Mouse (Mus musculus) lung, postnatal 36 days (tissue): ENCODE measurements around the gene Ammecr1.

Experiments
- DNase-seq: peaks from one replicate; pipeline ENCODE4 v3.0.0; 2022; ENCODE audit warnings: mixed read lengths

The Ammecr1 gene

GRCm38 (mm10) chrX:142966008-142966966 is at the start of gene Ammecr1:
TSS of gene Ammecr1 (minus strand) at chrX:142966728.
- peak; percentile 73 for DNase-seq

- no peak for DNase-seq
Measured at GRCm38 (mm10) chrX:143014118-143014517, 47.6 kb upstream of the Ammecr1 start.

- no peak for DNase-seq
Measured at GRCm38 (mm10) chrX:143012334-143012733, 45.8 kb upstream of the Ammecr1 start.

GRCm38 (mm10) chrX:143011865-143012264 is 45.3 kb upstream of the Ammecr1 start:
- DNase-seq: no peak

- no peak for DNase-seq
Measured at GRCm38 (mm10) chrX:143004131-143004846, 37.8 kb upstream of the Ammecr1 start.

- no peak for DNase-seq
Measured at GRCm38 (mm10) chrX:142997214-142997613, 30.7 kb upstream of the Ammecr1 start.

- DNase-seq: no peak
Measured at GRCm38 (mm10) chrX:142994514-142994913, 28.0 kb upstream of the Ammecr1 start.

- no peak for DNase-seq
Measured at GRCm38 (mm10) chrX:142984170-142984569, 17.6 kb upstream of the Ammecr1 start.

GRCm38 (mm10) chrX:142983638-142984037 is 17.1 kb upstream of the Ammecr1 start:
- DNase-seq: no peak

- DNase-seq: no peak
Measured at GRCm38 (mm10) chrX:142981530-142982130, 15.1 kb upstream of the Ammecr1 start.

GRCm38 (mm10) chrX:142980855-142981529 is 14.5 kb upstream of the Ammecr1 start:
- DNase-seq: no peak

GRCm38 (mm10) chrX:142979224-142979623 is 12.7 kb upstream of the Ammecr1 start:
- DNase-seq: no peak

GRCm38 (mm10) chrX:142972443-142972970 is 6.0 kb upstream of the Ammecr1 start:
- no peak for DNase-seq

GRCm38 (mm10) chrX:142971759-142972158 is 5.2 kb upstream of the Ammecr1 start:
- no peak for DNase-seq

- no peak for DNase-seq
Measured at GRCm38 (mm10) chrX:142967067-142967466, 539 bp upstream of the Ammecr1 start.

GRCm38 (mm10) chrX:142965236-142966007 is 1.1 kb downstream of the Ammecr1 start:
- no peak for DNase-seq

GRCm38 (mm10) chrX:142960434-142960833 is 6.1 kb downstream of the Ammecr1 start:
- no peak for DNase-seq

GRCm38 (mm10) chrX:142959674-142960307 is 6.7 kb downstream of the Ammecr1 start:
- DNase-seq: no peak

- no peak for DNase-seq
Measured at GRCm38 (mm10) chrX:142928430-142928829, 38.1 kb downstream of the Ammecr1 start.

GRCm38 (mm10) chrX:142917394-142917793 is 49.1 kb downstream of the Ammecr1 start:
- DNase-seq: no peak

- DNase-seq: no peak
Measured at GRCm38 (mm10) chrX:142916719-142917118, 49.8 kb downstream of the Ammecr1 start.
